Mouse (Mus musculus) liver, embryonic 14.5 days (tissue): ENCODE data around the gene Arsb. TPM values are rescaled to one million over a fixed set of nuclear protein-coding genes. Genes with fewer than 3 reads are reported as not detected.
A peak's percentile ranks its signal among the peaks of the same experiment; 100 is the strongest.

Experiments used
- ATAC-seq: fragments of 200-750 bp; cut with Nextera tagmentation; 2 replicates; pipeline ENCODE4 v1.8.0; 2017; ENCODE audit warnings: moderate number of reproducible peaks, mild to moderate bottlenecking, moderate library complexity; ENCODE audit not compliant: insufficient read depth
- DNase-seq, 3 experiments: peaks; one replicate each; pipeline ENCODE4 v3.0.0-alpha.2; 2012 to 2013; ENCODE audit warnings: low read depth in 3 of 3, low spot score in 3 of 3
- H3K27ac ChIP-seq: fragments of 300-500 bp; sonication (generic); 2 replicates; pipeline ENCODE4 v1.5.1; 2014; ENCODE audit warnings: moderate library complexity, mild to moderate bottlenecking, control low read depth, inconsistent platforms
- H3K27me3 ChIP-seq: fragments of 300-500 bp; sonication (generic); 2 replicates; pipeline ENCODE4 v1.6.1; 2014; ENCODE audit warnings: mild to moderate bottlenecking, low read length, moderate library complexity; ENCODE audit not compliant: control insufficient read depth, insufficient read depth
- H3K36me3 ChIP-seq: fragments of 300-500 bp; sonication (generic); replicated peaks from 2 replicates; pipeline ENCODE4 v1.6.1; 2014; ENCODE audit warnings: low read depth; ENCODE audit not compliant: control insufficient read depth, insufficient read depth
- H3K4me1 ChIP-seq, 2 experiments: fragments of 200-500 bp in 1 of 2; fragments of 300-500 bp in 1 of 2; sonication (generic) in 1 of 2; replicated peaks; 2 replicates each; pipeline ENCODE4 v1.6.1; 2012 to 2014; ENCODE audit warnings: antibody characterized with exemption in 1 of 2, inconsistent platforms in 1 of 2, low read length in 1 of 2; ENCODE audit not compliant: control insufficient read depth in 2 of 2, insufficient read depth in 2 of 2
- H3K4me2 ChIP-seq: fragments of 300-500 bp; sonication (generic); 2 replicates; pipeline ENCODE4 v1.6.1; 2014; ENCODE audit warnings: low read depth, mild to moderate bottlenecking, control low read depth, moderate library complexity
- H3K4me3 ChIP-seq, 2 experiments: fragments of 200-500 bp in 1 of 2; fragments of 300-500 bp in 1 of 2; sonication (generic) in 1 of 2; 2 replicates each; pipeline ENCODE4 v1.5.1; 2012 to 2014; ENCODE audit warnings: low read depth in 2 of 2, low read length in 2 of 2, mild to moderate bottlenecking in 2 of 2, control low read depth in 1 of 2, inconsistent platforms in 1 of 2, moderate library complexity in 1 of 2; ENCODE audit not compliant: insufficient read depth in 1 of 2
- H3K9ac ChIP-seq: fragments of 300-500 bp; sonication (generic); replicated peaks from 2 replicates; pipeline ENCODE4 v1.6.1; 2014; ENCODE audit warnings: mild to moderate bottlenecking, control low read depth, moderate library complexity
- H3K9me3 ChIP-seq: fragments of 300-500 bp; sonication (generic); 2 replicates; pipeline ENCODE4 v1.6.1; 2016; ENCODE audit warnings: low read length, mixed read lengths; ENCODE audit not compliant: control insufficient read depth
- CTCF ChIP-seq: IDR thresholded peaks from 2 replicates; pipeline ENCODE4 v1.5.1; 2016; ENCODE audit warnings: antibody characterized with exemption, low read depth, control low read depth
- EP300 ChIP-seq: IDR thresholded peaks from 2 replicates; pipeline ENCODE4 v1.6.1; 2016; ENCODE audit warnings: antibody characterized with exemption, low read depth
- WGBS: fragments of 180-500 bp; shearing (Covaris S2); extraction: QIAGEN DNeasy Blood & Tissue Kit; methylation state at CpG from one replicate; pipeline ENCODE4 v1.1.7; 2014; ENCODE audit not compliant: insufficient replicate concordance; 5-methylcytosine and 5-hydroxymethylcytosine counted together
- polyA plus RNA-seq, 2 experiments: library from polyadenylated mRNA; depleted of rRNA in 1 of 2; stranded (reverse) in 1 of 2; unstranded in 1 of 2; fragments of >200 nt; fragmentation: Nextera tagmentation in 1 of 2; extraction: Ambion mirVana in 1 of 2; gene quantifications; 2 replicates each; pipeline versions ENCODE4 v1.2.1 to v1.2.3; 2012 to 2014

Gene Arsb
- polyA plus RNA-seq, 2 experiments: 2.8 to 4.0 TPM

- peak overlapping the region; percentile 62 to 65 for H3K4me3 ChIP-seq
- H3K4me1 ChIP-seq: peaks cover 0 to 6% of the 10 kb centered on the region in 2 experiments; a peak in 2 of 4 replicates
- peak overlapping the region; percentile 25 for H3K9ac ChIP-seq
- no peaks in the 10 kb centered on the region; the same call in 1 of the 2 replicates for H3K27me3 ChIP-seq
- no peaks in the 10 kb centered on the region for H3K36me3 ChIP-seq
- no peaks in the 10 kb centered on the region for H3K9me3 ChIP-seq
- peak; percentile 36; the same call in 1 of the 2 replicates for ATAC-seq
- TF ChIP-seq CTCF (no peak), EP300 (no peak)
- no peak for DNase-seq
- no peak overlapping the region for H3K27ac ChIP-seq
- WGBS: 22% methylated on average over 8 of the region's 8 CpGs
- peak overlapping the region; percentile 73 for H3K4me2 ChIP-seq
These were observed 828 bp downstream of the Arsb start for GRCm38 (mm10) chr13:93772279-93772636.

DNA sequence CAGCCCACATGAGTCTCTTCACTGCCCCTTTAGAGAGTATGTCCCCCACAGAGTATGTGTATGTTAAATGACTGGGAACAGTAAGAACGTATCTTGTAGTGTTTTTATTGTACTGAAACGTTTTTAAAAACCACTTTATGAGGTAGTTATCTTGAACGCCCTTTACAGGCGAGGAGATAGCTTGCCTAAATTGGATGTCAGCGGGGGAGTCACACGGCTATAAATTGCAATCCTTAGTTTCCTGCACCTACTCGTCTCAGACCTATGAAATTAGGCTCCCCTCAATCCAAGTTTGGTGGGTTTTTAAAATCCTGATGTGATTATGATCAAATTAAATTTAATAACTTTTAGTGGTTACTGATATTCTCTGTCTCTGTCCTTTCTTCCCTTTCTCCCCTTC lies 1.4 kb downstream of the Arsb start:
- no peak for TF ChIP-seq CTCF
- TF ChIP-seq EP300: no peak
- Histone ChIP-seq H3K9ac (no peak overlapping the region), H3K4me3 (no peak overlapping the region), H3K4me1 (peaks cover 0 to 6% of the 10 kb centered on the region in 2 experiments; a peak in 2 of 4 replicates), H3K9me3 (no peaks in the 10 kb centered on the region), H3K27me3 (no peaks in the 10 kb centered on the region; the same call in 1 of the 2 replicates), H3K36me3 (no peaks in the 10 kb centered on the region), H3K4me2 (peak overlapping the region; percentile 73; the same call in 1 of the 2 replicates), H3K27ac (no peak overlapping the region)
- WGBS: 54% methylated on average over 7 of the region's 7 CpGs
- ATAC-seq (no peak), DNase-seq (no peak)

GRCm38 (mm10) chr13:93773704-93774315 lies 2.4 kb downstream of the Arsb start:
- ATAC-seq (no peak), DNase-seq (no peak)
- Histone ChIP-seq H3K4me2 (no peak overlapping the region), H3K4me3 (no peak overlapping the region), H3K4me1 (peaks cover 0 to 6% of the 10 kb centered on the region in 2 experiments; a peak in 2 of 4 replicates), H3K27me3 (no peaks in the 10 kb centered on the region; the same call in 1 of the 2 replicates), H3K27ac (no peak overlapping the region), H3K9me3 (no peaks in the 10 kb centered on the region), H3K36me3 (no peaks in the 10 kb centered on the region), H3K9ac (no peak overlapping the region)
- 49% methylated on average over 7 of the region's 7 CpGs for WGBS
- no peak for TF ChIP-seq CTCF
- no peak for TF ChIP-seq EP300

GRCm38 (mm10) chr13:93782823-93783222 lies 11.4 kb downstream of the Arsb start:
- Histone ChIP-seq H3K27me3 (no peaks in the 10 kb centered on the region), H3K4me1 (no peaks in the 10 kb centered on the region), H3K4me2 (no peak overlapping the region), H3K9ac (no peak overlapping the region), H3K36me3 (no peaks in the 10 kb centered on the region), H3K27ac (no peak overlapping the region), H3K9me3 (no peaks in the 10 kb centered on the region), H3K4me3 (no peak overlapping the region)
- WGBS: 42% methylated on average over 5 of the region's 5 CpGs
- ATAC-seq: no peak
- TF ChIP-seq EP300 (no peak), CTCF (no peak)
- DNase-seq: no peak

DNA sequence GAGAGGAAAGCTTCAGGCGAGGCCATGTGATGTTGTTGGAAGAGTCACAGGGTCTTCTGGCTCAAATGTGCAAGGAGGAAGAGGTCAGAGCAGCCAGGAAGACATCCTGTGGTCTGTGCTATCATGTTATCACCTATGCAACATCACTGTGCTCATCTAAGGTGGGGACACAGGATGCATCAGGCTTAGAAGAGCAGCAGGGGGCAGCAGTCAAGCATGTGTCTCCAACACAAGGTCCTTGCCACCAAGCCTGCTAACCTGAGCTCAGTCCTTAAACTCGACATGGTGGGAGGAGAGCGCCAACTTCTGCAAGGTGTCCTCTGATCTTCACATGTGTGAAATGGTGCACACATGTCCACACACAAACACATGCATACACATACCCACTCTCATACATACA lies 13.9 kb downstream of the Arsb start:
- no peak overlapping the region for H3K9ac ChIP-seq
- TF ChIP-seq CTCF: peak; percentile 50
- TF ChIP-seq EP300: no peak
- no peak overlapping the region for H3K4me2 ChIP-seq
- H3K27ac ChIP-seq: no peak overlapping the region
- no peaks in the 10 kb centered on the region for H3K36me3 ChIP-seq
- 50% methylated on average over 3 of the region's 3 CpGs for WGBS
- H3K4me1 ChIP-seq: no peaks in the 10 kb centered on the region
- no peak for DNase-seq
- H3K4me3 ChIP-seq: no peak overlapping the region
- no peaks in the 10 kb centered on the region for H3K27me3 ChIP-seq
- ATAC-seq: no peak
- H3K9me3 ChIP-seq: no peaks in the 10 kb centered on the region
